Mouse (Mus musculus) intestine, embryonic 14.5 days (tissue): ENCODE results near the gene Pttg1ip. TPM values are rescaled to one million over a fixed set of nuclear protein-coding genes. Genes with fewer than 3 reads are reported as not detected.

Experiments
- ATAC-seq: fragments of 200-750 bp; cut with Nextera tagmentation; replicated peaks from 2 replicates; pipeline ENCODE4 v1.8.0; 2017; ENCODE audit warnings: low read depth, moderate number of reproducible peaks, moderate TSS enrichment, moderate library complexity; ENCODE audit not compliant: low FRiP score, low TSS enrichment
- DNase-seq: peaks from one replicate; pipeline ENCODE4 v3.0.0-alpha.2; 2018; ENCODE audit warnings: low spot score
- H3K27ac ChIP-seq: fragments of 300-500 bp; sonication (generic); 2 replicates; pipeline ENCODE4 v1.5.1; 2014; ENCODE audit warnings: low read depth, mild to moderate bottlenecking, control low read depth
- H3K27me3 ChIP-seq: fragments of 300-500 bp; sonication (generic); replicated peaks from 2 replicates; pipeline ENCODE4 v1.6.1; 2014; ENCODE audit warnings: low read length, control low read depth; ENCODE audit not compliant: control insufficient read depth, insufficient read depth
- H3K36me3 ChIP-seq: fragments of 300-500 bp; sonication (generic); 2 replicates; pipeline ENCODE4 v1.6.1; 2014; ENCODE audit warnings: low read length, control low read depth; ENCODE audit not compliant: control insufficient read depth, insufficient read depth
- H3K4me1 ChIP-seq: fragments of 300-500 bp; sonication (generic); replicated peaks from 2 replicates; pipeline ENCODE4 v1.6.1; 2014; ENCODE audit warnings: low read length, control low read depth, mixed read lengths; ENCODE audit not compliant: control insufficient read depth, insufficient read depth
- H3K4me2 ChIP-seq: fragments of 300-500 bp; sonication (generic); 2 replicates; pipeline ENCODE4 v1.6.1; 2014; ENCODE audit warnings: low read length
- H3K4me3 ChIP-seq: fragments of 300-500 bp; sonication (generic); 2 replicates; pipeline ENCODE4 v1.5.1; 2014; ENCODE audit warnings: low read depth, low read length, control low read depth, mixed read lengths
- H3K9ac ChIP-seq: fragments of 300-500 bp; sonication (generic); 2 replicates; pipeline ENCODE4 v1.6.1; 2014; ENCODE audit warnings: mild to moderate bottlenecking, low read length
- H3K9me3 ChIP-seq: fragments of 300-500 bp; sonication (generic); 2 replicates; pipeline ENCODE4 v1.6.1; 2016; ENCODE audit warnings: low read length, control low read depth; ENCODE audit not compliant: control insufficient read depth
- WGBS: fragments of 180-500 bp; shearing (Covaris S2); extraction: QIAGEN DNeasy Blood & Tissue Kit; methylation state at CpG from one replicate; pipeline ENCODE4 v1.1.7; 2014; 5-methylcytosine and 5-hydroxymethylcytosine counted together
- polyA plus RNA-seq: library from polyadenylated mRNA; unstranded; fragments of >200 nt; fragmentation: Nextera tagmentation; extraction: Ambion mirVana; gene quantifications from 2 replicates; pipeline ENCODE4 v1.2.1, GENCODE M21; 2014

Gene Pttg1ip
- polyA plus RNA-seq, 1 experiment from 2014 or later: 155 TPM

DNA sequence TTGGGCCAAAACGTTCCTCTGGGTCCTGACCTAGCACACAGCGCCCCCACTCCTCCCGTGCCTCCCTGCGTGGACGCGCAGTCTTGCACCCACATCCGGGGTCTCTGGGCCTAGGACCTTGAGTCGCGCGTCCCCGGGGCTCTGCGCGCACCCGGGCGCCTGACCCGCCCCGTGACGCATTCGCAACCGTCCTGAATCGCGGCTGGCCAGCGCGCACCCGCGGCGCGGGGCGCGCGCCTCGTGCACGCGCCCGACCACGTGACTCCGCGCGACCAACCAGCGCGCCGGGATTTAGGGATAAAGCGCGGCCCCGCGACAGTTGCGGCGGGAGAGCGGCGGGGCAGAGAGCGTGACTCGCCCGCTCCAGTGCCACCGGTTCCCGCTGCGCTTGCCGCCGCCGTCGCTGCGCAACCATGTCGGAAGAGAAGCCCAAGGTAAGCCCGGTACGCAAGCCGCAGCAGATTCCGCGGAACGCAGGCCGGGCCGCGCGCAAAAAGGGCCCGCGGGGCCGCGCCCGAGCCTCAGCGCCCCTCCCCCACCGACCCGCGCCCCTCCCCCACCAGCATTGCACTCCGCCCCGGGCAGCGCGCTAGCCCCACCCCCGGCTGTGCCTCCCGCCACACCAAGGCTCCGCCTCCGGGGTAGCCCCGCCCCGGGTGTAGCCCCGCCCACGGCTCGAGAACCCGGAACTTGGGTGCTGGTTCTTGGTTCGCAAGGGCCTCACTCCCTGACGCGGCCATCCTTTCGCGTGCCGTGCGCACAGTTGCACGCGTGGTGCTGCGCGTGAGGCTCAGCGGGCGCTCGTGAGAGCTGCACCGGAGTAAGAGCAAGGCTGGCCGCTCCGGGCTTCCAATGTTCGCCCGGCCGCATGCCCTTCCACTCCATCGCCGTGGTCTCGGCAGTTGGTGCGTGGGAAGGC, 24.6 kb downstream of the Pttg1ip start, which contains the start of the genes Sumo3 and Gm49325:
TSS of gene Sumo3 (plus strand) at position 190 of the 919 bp plus-strand sequence.
TSS of gene Gm49325 (plus strand) at position 290 of the 919 bp plus-strand sequence.
- H3K36me3 ChIP-seq: peaks cover 23% of the 10 kb centered on the region
- 1% methylated on average over 119 of the region's 119 CpGs for WGBS

GRCm38 (mm10) chr10:77606855-77607254, 25.3 kb downstream of the Pttg1ip start:
- peak overlapping the region; percentile 83 for H3K4me3 ChIP-seq
- H3K27me3 ChIP-seq: no peaks in the 10 kb centered on the region
- peak overlapping the region; percentile 98 for H3K27ac ChIP-seq
- H3K9me3 ChIP-seq: no peaks in the 10 kb centered on the region
- H3K9ac ChIP-seq: peak overlapping the region; percentile 87
- no peak for DNase-seq
- ATAC-seq: peak; percentile 22; the same call in 1 of the 2 replicates
- peaks cover 30% of the 10 kb centered on the region for H3K36me3 ChIP-seq
- peaks cover 13% of the 10 kb centered on the region for H3K4me1 ChIP-seq
- H3K4me2 ChIP-seq: peak overlapping the region; percentile 93
- WGBS: 38% methylated on average over 7 of the region's 7 CpGs

More for the DNA sequence above, 24.6 kb downstream of the Pttg1ip start, which contains the start of the genes Sumo3 and Gm49325:
- Histone ChIP-seq H3K9ac (peak within 1 kb of the TSS; percentile 87), H3K4me2 (peak within 1 kb of the TSS; percentile 93), H3K9me3 (no peaks in the 10 kb centered on the region), H3K27ac (peak within 1 kb of the TSS; percentile 98), H3K27me3 (no peaks in the 10 kb centered on the region), H3K4me3 (peak within 1 kb of the TSS; percentile 83), H3K4me1 (peaks cover 13% of the 10 kb centered on the region)
- peak; percentile 99 for DNase-seq
- ATAC-seq: peak; percentile 89

DNA sequence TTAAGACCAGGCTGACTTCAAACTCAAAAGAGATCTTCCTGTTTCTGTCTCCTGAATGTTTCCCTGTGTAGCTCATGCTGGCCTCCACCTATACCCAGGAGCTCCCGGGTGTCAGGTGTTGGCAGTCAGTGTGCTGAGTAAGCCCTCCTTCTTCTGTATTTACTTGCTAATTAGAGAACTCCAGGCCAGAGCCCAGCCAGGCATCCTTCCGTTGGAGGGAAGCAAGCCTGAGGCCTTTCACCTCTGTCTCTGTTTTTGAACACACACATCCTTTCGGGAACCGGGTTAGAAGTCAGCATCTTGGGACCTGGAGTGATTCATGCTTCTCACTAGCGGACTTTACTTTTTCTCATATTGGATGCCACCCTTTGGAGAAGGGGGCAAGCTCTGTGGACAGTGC, 25.9 kb downstream of the Pttg1ip start:
- ATAC-seq (no peak), DNase-seq (no peak)
- Histone ChIP-seq H3K27me3 (no peaks in the 10 kb centered on the region), H3K4me3 (peak overlapping the region; percentile 83), H3K9ac (peak overlapping the region; percentile 87; the same call in 1 of the 2 replicates), H3K27ac (no peak overlapping the region), H3K9me3 (no peaks in the 10 kb centered on the region), H3K4me2 (peak overlapping the region; percentile 93), H3K36me3 (peaks cover 36% of the 10 kb centered on the region), H3K4me1 (peaks cover 13% of the 10 kb centered on the region)
- WGBS: 65% methylated on average over 5 of the region's 5 CpGs

GRCm38 (mm10) chr10:77608589-77608988, 27.1 kb downstream of the Pttg1ip start:
- Histone ChIP-seq H3K36me3 (peaks cover 48% of the 10 kb centered on the region), H3K4me3 (no peak overlapping the region), H3K4me2 (no peak overlapping the region), H3K4me1 (peaks cover 13% of the 10 kb centered on the region), H3K9ac (no peak overlapping the region), H3K27ac (no peak overlapping the region), H3K27me3 (no peaks in the 10 kb centered on the region), H3K9me3 (no peaks in the 10 kb centered on the region)
- WGBS: 93% methylated on average over 8 of the region's 8 CpGs
- ATAC-seq: no peak
- no peak for DNase-seq

DNA sequence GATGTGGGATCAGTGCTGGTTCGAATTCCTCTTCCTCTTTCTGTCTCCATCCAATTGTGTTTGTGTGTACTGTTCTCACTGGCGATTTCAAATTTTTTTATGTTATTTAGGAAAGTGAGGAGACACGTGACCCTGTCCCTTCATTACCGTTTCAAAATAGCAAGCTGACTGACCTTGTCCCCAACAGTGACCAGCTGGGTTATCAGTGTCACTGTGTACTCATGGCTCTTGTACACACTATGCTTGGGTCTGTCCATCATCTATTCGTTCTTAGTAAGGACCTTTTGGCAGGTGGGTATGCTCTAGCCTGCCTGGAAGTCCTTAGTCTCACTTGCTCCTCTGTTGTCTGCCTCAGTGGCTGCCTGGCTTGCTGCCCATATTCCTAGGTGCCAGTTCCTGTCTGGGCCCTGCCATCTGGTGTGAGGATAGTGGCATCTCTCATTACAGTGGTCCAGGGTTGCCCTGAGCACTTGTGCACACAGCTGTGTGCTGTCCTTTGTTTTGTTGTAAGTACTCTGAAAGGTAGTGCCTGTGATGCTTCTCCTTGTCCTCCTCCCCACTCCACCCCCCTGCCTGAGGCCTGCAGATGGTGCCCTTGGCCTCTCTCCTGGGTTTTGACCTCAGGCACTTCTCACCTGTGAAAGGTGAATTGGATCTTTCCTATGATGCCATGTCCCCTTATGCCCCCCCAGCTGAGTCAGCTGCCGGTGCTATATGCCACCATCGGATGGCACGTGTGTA, 28.9 kb downstream of the Pttg1ip start:
- peaks cover 66% of the 10 kb centered on the region for H3K36me3 ChIP-seq
- DNase-seq (no peak), ATAC-seq (no peak)
- WGBS: 80% methylated on average over 8 of the region's 8 CpGs
- H3K9ac ChIP-seq: no peak overlapping the region
- H3K4me2 ChIP-seq: no peak overlapping the region
- H3K9me3 ChIP-seq: no peaks in the 10 kb centered on the region
- peaks cover 13% of the 10 kb centered on the region for H3K4me1 ChIP-seq
- no peaks in the 10 kb centered on the region for H3K27me3 ChIP-seq
- H3K4me3 ChIP-seq: no peak overlapping the region
- H3K27ac ChIP-seq: no peak overlapping the region

- ATAC-seq (no peak), DNase-seq (no peak)
- Histone ChIP-seq H3K4me2 (no peak overlapping the region), H3K4me1 (no peaks in the 10 kb centered on the region), H3K27ac (no peak overlapping the region), H3K9ac (no peak overlapping the region), H3K27me3 (no peaks in the 10 kb centered on the region), H3K36me3 (peaks cover 91% of the 10 kb centered on the region), H3K4me3 (no peak overlapping the region), H3K9me3 (no peaks in the 10 kb centered on the region)
- WGBS: 89% methylated on average over 3 of the region's 3 CpGs
Observed at GRCm38 (mm10) chr10:77613409-77613808, 31.9 kb downstream of the Pttg1ip start.

- H3K9me3 ChIP-seq: no peaks in the 10 kb centered on the region
- 91% methylated on average over 8 of the region's 8 CpGs for WGBS
- H3K27me3 ChIP-seq: no peaks in the 10 kb centered on the region
- H3K4me1 ChIP-seq: no peaks in the 10 kb centered on the region
- no peak overlapping the region for H3K27ac ChIP-seq
- peaks cover 85% of the 10 kb centered on the region for H3K36me3 ChIP-seq
- no peak overlapping the region for H3K9ac ChIP-seq
- ATAC-seq: no peak
- no peak overlapping the region for H3K4me3 ChIP-seq
- no peak for DNase-seq
- H3K4me2 ChIP-seq: no peak overlapping the region
Observed at GRCm38 (mm10) chr10:77615647-77616046, 34.1 kb downstream of the Pttg1ip start.

GRCm38 (mm10) chr10:77616166-77616565, 34.6 kb downstream of the Pttg1ip start:
- no peak overlapping the region for H3K27ac ChIP-seq

More at GRCm38 (mm10) chr10:77616166-77616565, 34.6 kb downstream of the Pttg1ip start:
- ATAC-seq (no peak), DNase-seq (no peak)
- H3K27me3 ChIP-seq: no peaks in the 10 kb centered on the region
- no peaks in the 10 kb centered on the region for H3K4me1 ChIP-seq
- WGBS: 91% methylated on average over 9 of the region's 9 CpGs
- no peak overlapping the region for H3K4me3 ChIP-seq
- peaks cover 80% of the 10 kb centered on the region for H3K36me3 ChIP-seq
- H3K4me2 ChIP-seq: no peak overlapping the region
- no peaks in the 10 kb centered on the region for H3K9me3 ChIP-seq
- H3K9ac ChIP-seq: no peak overlapping the region
